Mouse (Mus musculus): ENCODE results near the gene Micall1.
A peak's percentile ranks its signal among the peaks of the same experiment; 100 is the strongest.

Micall1 gene

GRCm38 (mm10) chr15:79130782-79131181, 22.1 kb downstream of the Micall1 start:
- peak; percentile 71 for DNase-seq (ENCODE audit: low spot score)

- peak; percentile 93 for DNase-seq (ENCODE audit: low spot score)
Measured at GRCm38 (mm10) chr15:79131442-79131841, 22.7 kb downstream of the Micall1 start.

GRCm38 (mm10) chr15:79133191-79133661, 24.5 kb downstream of the Micall1 start:
- peak; percentile 23 for DNase-seq (ENCODE audit: low spot score)

GRCm38 (mm10) chr15:79134496-79135270, 26.0 kb downstream of the Micall1 start:
- no peak for DNase-seq (ENCODE audit: low spot score)

- no peak for DNase-seq (ENCODE audit: low spot score)
Measured at GRCm38 (mm10) chr15:79135332-79135731, 26.6 kb downstream of the Micall1 start.

- no peak for DNase-seq (ENCODE audit: low spot score)
Measured at GRCm38 (mm10) chr15:79135783-79136575, 27.3 kb downstream of the Micall1 start.

- no peak for DNase-seq (ENCODE audit: low spot score)
Measured at GRCm38 (mm10) chr15:79139640-79140039, 30.9 kb downstream of the Micall1 start.

GRCm38 (mm10) chr15:79140866-79141565, 32.3 kb downstream of the Micall1 start, which contains the start of the genes Polr2f and 1700088E04Rik:
Gene Polr2f (plus strand): TSS chr15:79141009.
Gene 1700088E04Rik (minus strand): TSS chr15:79141253.
- DNase-seq (ENCODE audit: low spot score): peak; percentile 96

- DNase-seq (ENCODE audit: low spot score): no peak
Measured at GRCm38 (mm10) chr15:79141566-79141917, 32.8 kb downstream of the Micall1 start.

GRCm38 (mm10) chr15:79143316-79143715, 34.6 kb downstream of the Micall1 start:
- no peak for DNase-seq (ENCODE audit: low spot score)

GRCm38 (mm10) chr15:79144021-79144420, 35.3 kb downstream of the Micall1 start:
- no peak for DNase-seq (ENCODE audit: low spot score)

GRCm38 (mm10) chr15:79145522-79145921, 36.8 kb downstream of the Micall1 start:
- no peak for DNase-seq (ENCODE audit: low spot score)

- peak; percentile 82 for DNase-seq (ENCODE audit: low spot score)
Measured at GRCm38 (mm10) chr15:79148533-79148932, 39.8 kb downstream of the Micall1 start.

- no peak for DNase-seq (ENCODE audit: low spot score)
Measured at GRCm38 (mm10) chr15:79151881-79152280, 43.2 kb downstream of the Micall1 start.

GRCm38 (mm10) chr15:79152709-79153108, 44.0 kb downstream of the Micall1 start:
- no peak for DNase-seq (ENCODE audit: low spot score)

- DNase-seq (ENCODE audit: low spot score): no peak
Measured at GRCm38 (mm10) chr15:79155572-79155971, 46.9 kb downstream of the Micall1 start.

- DNase-seq (ENCODE audit: low spot score): no peak
Measured at GRCm38 (mm10) chr15:79162301-79162700, 53.6 kb downstream of the Micall1 start.

GRCm38 (mm10) chr15:79162822-79163221, 54.1 kb downstream of the Micall1 start:
- no peak for DNase-seq (ENCODE audit: low spot score)

- DNase-seq (ENCODE audit: low spot score): no peak
Measured at GRCm38 (mm10) chr15:79164251-79164650, 55.6 kb downstream of the Micall1 start.

GRCm38 (mm10) chr15:79165140-79165539, 56.4 kb downstream of the Micall1 start, which contains the start of gene Sox10:
Gene Sox10 (minus strand): TSS chr15:79165240.
- DNase-seq (ENCODE audit: low spot score): no peak

GRCm38 (mm10) chr15:79166712-79167111, 58.0 kb downstream of the Micall1 start:
- DNase-seq (ENCODE audit: low spot score): no peak

GRCm38 (mm10) chr15:79176905-79177304, 68.2 kb downstream of the Micall1 start:
- no peak for DNase-seq (ENCODE audit: low spot score)
